Mouse (Mus musculus) MEL (cell line): Measurements from ENCODE around the gene Pvr. TPM values are rescaled to one million over a fixed set of nuclear protein-coding genes. Genes with fewer than 3 reads are reported as not detected.

Source experiments
- DNase-seq: peaks from one replicate; pipeline ENCODE4 v3.0.0; 2011; ENCODE audit warnings: low read depth, low spot score
- H3K27ac ChIP-seq: 2 replicates; pipeline ENCODE4 v1.5.1; 2012; ENCODE audit warnings: low read depth, mild to moderate bottlenecking, control low read depth, low read length, moderate library complexity; ENCODE audit not compliant: control insufficient read depth
- H3K27me3 ChIP-seq, 2 experiments: fragments of 150-350 bp in 1 of 2; sonication (generic) in 1 of 2; 2 replicates each; pipeline ENCODE4 v1.6.1; 2012; ENCODE audit warnings: low read length in 2 of 2, mild to moderate bottlenecking in 2 of 2, improper control_type of control experiment in 1 of 2, moderate library complexity in 1 of 2; ENCODE audit not compliant: insufficient read depth in 2 of 2, control insufficient read depth in 1 of 2
- H3K36me3 ChIP-seq, 2 experiments: 2 replicates each; pipeline ENCODE4 v1.6.1; 2012 to 2014; ENCODE audit warnings: low read length in 2 of 2, improper control_type of control experiment in 1 of 2, inconsistent platforms in 1 of 2, mild to moderate bottlenecking in 1 of 2; ENCODE audit not compliant: insufficient read depth in 2 of 2, control insufficient read depth in 1 of 2
- H3K4me1 ChIP-seq, 2 experiments: fragments of 150-350 bp in 1 of 2; sonication (generic) in 1 of 2; 2 replicates each; pipeline ENCODE4 v1.6.1; 2012; ENCODE audit warnings: low read length in 2 of 2, improper control_type of control experiment in 1 of 2, mild to moderate bottlenecking in 1 of 2; ENCODE audit not compliant: insufficient read depth in 2 of 2, control insufficient read depth in 1 of 2
- H3K4me3 ChIP-seq, 2 experiments: fragments of 150-350 bp in 1 of 2; sonication (generic) in 1 of 2; 2 replicates each; pipeline ENCODE4 v1.5.1; 2012; ENCODE audit warnings: low read depth in 2 of 2, low read length in 2 of 2, mild to moderate bottlenecking in 2 of 2, moderate library complexity in 2 of 2, control low read depth in 1 of 2, improper control_type of control experiment in 1 of 2; ENCODE audit not compliant: control insufficient read depth in 1 of 2, insufficient read depth in 1 of 2
- H3K79me2 ChIP-seq: 2 replicates; pipeline ENCODE4 v1.6.1; 2012; ENCODE audit warnings: mild to moderate bottlenecking, low read length, moderate library complexity; ENCODE audit not compliant: control insufficient read depth, poor library complexity, insufficient read depth
- H3K9ac ChIP-seq: 2 replicates; pipeline ENCODE4 v1.6.1; 2012; ENCODE audit warnings: low read depth, mild to moderate bottlenecking, control low read depth, low read length, moderate library complexity; ENCODE audit not compliant: control insufficient read depth, poor library complexity, severe bottlenecking
- H3K9me3 ChIP-seq: fragments of 150-350 bp; sonication (generic); replicated peaks from 2 replicates; pipeline ENCODE4 v1.6.1; 2012; ENCODE audit warnings: mild to moderate bottlenecking, low read length, improper control_type of control experiment, moderate library complexity; ENCODE audit not compliant: insufficient read depth
- BHLHE40 ChIP-seq: IDR thresholded peaks from 2 replicates; pipeline ENCODE4 v1.6.1; 2012; ENCODE audit warnings: low read depth, mild to moderate bottlenecking, inconsistent platforms, low read length, improper control_type of control experiment, borderline replicate concordance
- CHD1 ChIP-seq: IDR thresholded peaks from 2 replicates; pipeline ENCODE4 v1.6.1; 2012; ENCODE audit warnings: low read depth, mild to moderate bottlenecking, inconsistent platforms, low read length, improper control_type of control experiment
- CTCF ChIP-seq, 3 experiments: IDR thresholded peaks in 2 of 3; conservative IDR thresholded peaks in 1 of 3; 2 replicates each; pipeline ENCODE4 v1.5.1; 2011 to 2012; ENCODE audit warnings: low read length in 3 of 3, low read depth in 2 of 3, mild to moderate bottlenecking in 2 of 3, improper control_type of control experiment in 1 of 3, inconsistent platforms in 1 of 3, mixed read lengths in 1 of 3, moderate library complexity in 1 of 3; ENCODE audit not compliant: control insufficient read depth in 1 of 3, insufficient read depth in 1 of 3, poor library complexity in 1 of 3, severe bottlenecking in 1 of 3
- GABPA ChIP-seq: IDR thresholded peaks from 2 replicates; pipeline ENCODE4 v1.6.1; 2012; ENCODE audit warnings: low read depth, mild to moderate bottlenecking, inconsistent platforms, low read length, improper control_type of control experiment, moderate library complexity
- MAFK ChIP-seq: IDR thresholded peaks from 2 replicates; pipeline ENCODE4 v1.6.1; 2011; ENCODE audit warnings: low read depth, mild to moderate bottlenecking, low read length, improper control_type of control experiment, borderline replicate concordance
- MAX ChIP-seq: IDR thresholded peaks from 2 replicates; pipeline ENCODE4 v1.6.1; 2011; ENCODE audit warnings: low read length, improper control_type of control experiment
- MEF2A ChIP-seq: IDR thresholded peaks from 2 replicates; pipeline ENCODE4 v1.6.1; 2014; ENCODE audit warnings: low read depth, mild to moderate bottlenecking, inconsistent platforms, low read length, improper control_type of control experiment; ENCODE audit not compliant: poor library complexity, insufficient replicate concordance, severe bottlenecking; ENCODE audit errors: extremely low read depth
- MXI1 ChIP-seq: IDR thresholded peaks from 2 replicates; pipeline ENCODE4 v1.6.1; 2011; ENCODE audit warnings: mild to moderate bottlenecking, low read depth, low read length, improper control_type of control experiment
- MYB ChIP-seq: IDR thresholded peaks from 2 replicates; pipeline ENCODE4 v1.6.1; 2011; ENCODE audit warnings: mild to moderate bottlenecking, low read depth, low read length, improper control_type of control experiment
- MYC ChIP-seq: IDR thresholded peaks from 2 replicates; pipeline ENCODE4 v1.6.1; 2011; ENCODE audit warnings: low read depth, mild to moderate bottlenecking, low read length, improper control_type of control experiment, moderate library complexity
- NELFE ChIP-seq: IDR thresholded peaks from 2 replicates; pipeline ENCODE4 v1.6.1; 2011; ENCODE audit warnings: low read depth, low read length, improper control_type of control experiment
- RCOR1 ChIP-seq: IDR thresholded peaks from 2 replicates; pipeline ENCODE4 v1.6.1; 2012; ENCODE audit warnings: low read depth, mild to moderate bottlenecking, inconsistent platforms, low read length, improper control_type of control experiment
- SIN3A ChIP-seq: IDR thresholded peaks from 2 replicates; pipeline ENCODE4 v1.6.1; 2012; ENCODE audit warnings: low read length, improper control_type of control experiment, inconsistent platforms
- TAL1 ChIP-seq: IDR thresholded peaks from 2 replicates; pipeline ENCODE4 v1.6.1; 2012; ENCODE audit warnings: mild to moderate bottlenecking, inconsistent platforms, low read length, moderate library complexity, mixed read lengths
- USF2 ChIP-seq, 2 experiments: IDR thresholded peaks; 2 replicates each; pipeline ENCODE4 v1.6.1; 2011 to 2012; ENCODE audit warnings: improper control_type of control experiment in 2 of 2, low read length in 2 of 2, borderline replicate concordance in 1 of 2, inconsistent platforms in 1 of 2, low read depth in 1 of 2, mild to moderate bottlenecking in 1 of 2; ENCODE audit not compliant: insufficient read depth in 1 of 2
- ZC3H11A ChIP-seq: IDR thresholded peaks from 2 replicates; pipeline ENCODE4 v1.6.1; 2012; ENCODE audit warnings: low read depth, mild to moderate bottlenecking, inconsistent platforms, low read length, improper control_type of control experiment
- ZKSCAN1 ChIP-seq: IDR thresholded peaks from 2 replicates; pipeline ENCODE4 v1.6.1; 2012; ENCODE audit warnings: low read depth, mild to moderate bottlenecking, inconsistent platforms, low read length, improper control_type of control experiment, moderate library complexity
- ZMIZ1 ChIP-seq: IDR thresholded peaks from 2 replicates; pipeline ENCODE4 v1.6.1; 2012; ENCODE audit warnings: low read depth, mild to moderate bottlenecking, inconsistent platforms, low read length, improper control_type of control experiment, moderate library complexity
- polyA plus RNA-seq, 2 experiments: library from polyadenylated mRNA; stranded (reverse) in 1 of 2; unstranded in 1 of 2; fragments of >175 nt in 1 of 2; fragments of >200 nt in 1 of 2; gene quantifications; 2 replicates each; pipeline versions ENCODE4 v1.2.1 to v1.2.4; 2012; ENCODE audit warnings: low replicate concordance in 2 of 2, low read depth in 1 of 2; ENCODE audit not compliant: insufficient read length in 2 of 2, insufficient read depth in 1 of 2, missing spikeins in 1 of 2
- total RNA-seq: library from RNA; depleted of rRNA; stranded (reverse); fragments of 300-350 nt; gene quantifications from 2 replicates; pipeline ENCODE4 v1.2.3, GENCODE M21; 2012

Pvr gene
- total and polyA plus RNA-seq, 3 experiments: not detected

GRCm38 (mm10) chr7:19865246-19866036 lies 55.5 kb downstream of the Pvr start:
- TF ChIP-seq MYC: no peak
- TF ChIP-seq MAX: no peak
- TF ChIP-seq ZMIZ1: no peak
- TF ChIP-seq SIN3A: no peak
- no peak for TF ChIP-seq CTCF (IDR thresholded peaks at IDR 0.05 in 2 of 3, conservative IDR thresholded peaks at IDR 0.05 in 1 of 3; ENCODE audit: control insufficient read depth in 1 of 3, insufficient read depth in 1 of 3, low read depth in 2 of 3, low read length in 3 of 3, poor library complexity in 1 of 3, severe bottlenecking in 1 of 3)
- TF ChIP-seq TAL1: no peak
- TF ChIP-seq ZKSCAN1: no peak
- TF ChIP-seq RCOR1: no peak
- no peak for TF ChIP-seq NELFE
- no peak for TF ChIP-seq MEF2A
- TF ChIP-seq BHLHE40: no peak
- TF ChIP-seq GABPA: no peak
- TF ChIP-seq MAFK: no peak
- TF ChIP-seq MYB: no peak
- no peak for TF ChIP-seq CHD1
- TF ChIP-seq USF2 (IDR thresholded peaks at IDR 0.05; ENCODE audit: borderline replicate concordance in 1 of 2, insufficient read depth in 1 of 2, low read depth in 1 of 2, low read length in 2 of 2): no peak
- no peak for TF ChIP-seq ZC3H11A
- no peak for TF ChIP-seq MXI1
- Histone ChIP-seq H3K4me1 (peaks cover 0 to 2% of the 10 kb centered on the region in 2 experiments; a peak in 3 of 4 replicates), H3K27me3 (no peaks in the 10 kb centered on the region; a peak in 1 of 4 replicates), H3K36me3 (no peaks in the 10 kb centered on the region; a peak in 1 of 4 replicates), H3K9me3 (no peaks in the 10 kb centered on the region), H3K4me3 (no peak overlapping the region), H3K9ac (no peak overlapping the region), H3K79me2 (no peaks in the 10 kb centered on the region), H3K27ac (no peak overlapping the region)
- DNase-seq: no peak

- H3K27ac ChIP-seq: no peak overlapping the region
- H3K27me3 ChIP-seq: peaks cover 0 to 2% of the 10 kb centered on the region in 2 experiments; a peak in 2 of 4 replicates
- no peak overlapping the region for H3K9ac ChIP-seq
- H3K4me1 ChIP-seq: no peaks in the 10 kb centered on the region; a peak in 1 of 4 replicates
- H3K36me3 ChIP-seq: no peaks in the 10 kb centered on the region; a peak in 1 of 4 replicates
- no peak for DNase-seq
- no peak for TF ChIP-seq RCOR1
- TF ChIP-seq BHLHE40: no peak
- H3K79me2 ChIP-seq: no peaks in the 10 kb centered on the region
- no peaks in the 10 kb centered on the region for H3K9me3 ChIP-seq
- H3K4me3 ChIP-seq: no peak overlapping the region
Observed at GRCm38 (mm10) chr7:19864241-19864640, 56.7 kb downstream of the Pvr start.
